Mouse (Mus musculus): ENCODE results near the gene Ppp1r21. TPM values are rescaled to one million over a fixed set of nuclear protein-coding genes. Genes with fewer than 3 reads are reported as not detected.

Gene Ppp1r21
- 21.7 and 24.8 TPM in 2 replicates for total RNA-seq (2012; rRNA removed)

- H3K9ac ChIP-seq (ENCODE audit: insufficient read depth, low read depth, low read length, poor library complexity, severe bottlenecking): peak within 1 kb of the TSS; percentile 81
- H3K4me3 ChIP-seq (ENCODE audit: insufficient read depth in 1 of 2, low read depth in 1 of 2, low read length in 2 of 2, poor library complexity in 1 of 2, severe bottlenecking in 1 of 2): peak within 1 kb of the TSS; percentile 80 to 82
- H3K36me3 ChIP-seq (ENCODE audit: control insufficient read depth, insufficient read depth, low read length, poor library complexity, severe bottlenecking): no peaks in the 10 kb centered on the region
- in situ Hi-C loops (cut with MboI; ENCODE audit: low sequenced_read_pairs in 2 of 2, unreplicated experiment in 2 of 2): no loop called here
- DNase-seq (ENCODE audit: low read depth, low spot score): peak; percentile 91
- H3K4me1 ChIP-seq (ENCODE audit: control insufficient read depth in 2 of 2, insufficient read depth in 2 of 2, low read length in 2 of 2, poor library complexity in 1 of 2): peaks cover 0 to 3% of the 10 kb centered on the region in 2 experiments; a peak in 2 of 4 replicates
- no peak for TF ChIP-seq ZNF384 (IDR thresholded peaks at IDR 0.05; ENCODE audit: low read depth, low read length)
- TF ChIP-seq CHD2 (IDR thresholded peaks at IDR 0.05; ENCODE audit: low read depth, low read length): no peak
- no peak for TF ChIP-seq MAFK (IDR thresholded peaks at IDR 0.05; ENCODE audit: insufficient read depth, low read depth, low read length)
- TF ChIP-seq HCFC1 (IDR thresholded peaks at IDR 0.05; ENCODE audit: borderline replicate concordance, insufficient read depth, low read length): peak; percentile 30; the same call in 1 of the 2 replicates
- H3K27ac ChIP-seq (ENCODE audit: insufficient read depth, low read depth, low read length, poor library complexity, severe bottlenecking): peak within 1 kb of the TSS; percentile 65
- H3K9me3 ChIP-seq (ENCODE audit: control insufficient read depth, insufficient read depth, low read depth, low read length): no peaks in the 10 kb centered on the region
Measured at GRCm38 (mm10) chr17:88529519-88530235, at the start of gene Ppp1r21. Gene Ppp1r21 (plus strand): TSS chr17:88530118.

DNA sequence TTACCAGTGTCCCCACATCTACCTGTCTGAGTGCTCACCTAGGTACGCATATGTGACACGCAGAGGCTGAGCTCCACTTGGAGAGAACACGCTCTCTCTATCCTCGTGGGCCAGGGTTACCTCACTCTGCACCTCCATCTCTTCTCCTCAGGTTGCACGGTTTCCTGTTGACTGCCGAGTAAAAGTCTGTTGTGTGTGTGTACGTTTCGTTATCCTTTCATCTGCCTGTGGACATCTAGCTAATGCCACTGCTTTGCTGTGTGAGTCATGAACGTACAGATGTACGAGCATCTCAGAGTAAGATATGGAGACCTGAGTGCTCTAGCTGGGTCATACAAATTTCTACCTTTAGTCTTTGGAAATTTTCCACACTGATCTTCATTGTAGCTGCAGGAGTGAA, 49.5 kb upstream of the Ppp1r21 start:
- no peak for DNase-seq (ENCODE audit: low read depth, low spot score)
- Histone ChIP-seq H3K27ac (ENCODE audit: insufficient read depth, low read depth, low read length, poor library complexity, severe bottlenecking) (no peak overlapping the region), H3K9ac (ENCODE audit: insufficient read depth, low read depth, low read length, poor library complexity, severe bottlenecking) (no peak overlapping the region), H3K4me1 (ENCODE audit: control insufficient read depth in 2 of 2, insufficient read depth in 2 of 2, low read length in 2 of 2, poor library complexity in 1 of 2) (peaks cover 2 to 9% of the 10 kb centered on the region in 2 experiments; a peak in 2 of 4 replicates), H3K36me3 (ENCODE audit: control insufficient read depth, insufficient read depth, low read length, poor library complexity, severe bottlenecking) (peaks cover 12% of the 10 kb centered on the region; the same call in 1 of the 2 replicates), H3K9me3 (ENCODE audit: control insufficient read depth, insufficient read depth, low read depth, low read length) (no peaks in the 10 kb centered on the region), H3K4me3 (ENCODE audit: insufficient read depth in 1 of 2, low read depth in 1 of 2, low read length in 2 of 2, poor library complexity in 1 of 2, severe bottlenecking in 1 of 2) (no peak overlapping the region)
- no peak for TF ChIP-seq MAFK (IDR thresholded peaks at IDR 0.05; ENCODE audit: insufficient read depth, low read depth, low read length)
- no peak for TF ChIP-seq CHD2 (IDR thresholded peaks at IDR 0.05; ENCODE audit: low read depth, low read length)
- no peak for TF ChIP-seq ZC3H11A (IDR thresholded peaks at IDR 0.05; ENCODE audit: borderline replicate concordance, low read depth, low read length)
- in situ Hi-C loops (cut with MboI; ENCODE audit: low sequenced_read_pairs in 2 of 2, unreplicated experiment in 2 of 2): no loop called here

GRCm38 (mm10) chr17:88481062-88481461, 48.9 kb upstream of the Ppp1r21 start:
- no peak for DNase-seq (ENCODE audit: low read depth, low spot score)
- H3K27ac ChIP-seq (ENCODE audit: insufficient read depth, low read depth, low read length, poor library complexity, severe bottlenecking): no peak overlapping the region
- peaks cover 12% of the 10 kb centered on the region; the same call in 1 of the 2 replicates for H3K36me3 ChIP-seq (ENCODE audit: control insufficient read depth, insufficient read depth, low read length, poor library complexity, severe bottlenecking)
- in situ Hi-C loops (cut with MboI; ENCODE audit: low sequenced_read_pairs in 2 of 2, unreplicated experiment in 2 of 2): no loop called here
- H3K9ac ChIP-seq (ENCODE audit: insufficient read depth, low read depth, low read length, poor library complexity, severe bottlenecking): no peak overlapping the region
- H3K4me3 ChIP-seq (ENCODE audit: insufficient read depth in 1 of 2, low read depth in 1 of 2, low read length in 2 of 2, poor library complexity in 1 of 2, severe bottlenecking in 1 of 2): no peak overlapping the region
- peaks cover 6 to 9% of the 10 kb centered on the region in 2 experiments; a peak in 3 of 4 replicates for H3K4me1 ChIP-seq (ENCODE audit: control insufficient read depth in 2 of 2, insufficient read depth in 2 of 2, low read length in 2 of 2, poor library complexity in 1 of 2)
- H3K9me3 ChIP-seq (ENCODE audit: control insufficient read depth, insufficient read depth, low read depth, low read length): no peaks in the 10 kb centered on the region
- no peak for TF ChIP-seq HCFC1 (IDR thresholded peaks at IDR 0.05; ENCODE audit: borderline replicate concordance, insufficient read depth, low read length)
- no peak for TF ChIP-seq ZC3H11A (IDR thresholded peaks at IDR 0.05; ENCODE audit: borderline replicate concordance, low read depth, low read length)
- no peak for TF ChIP-seq CHD2 (IDR thresholded peaks at IDR 0.05; ENCODE audit: low read depth, low read length)
- no peak for TF ChIP-seq MAFK (IDR thresholded peaks at IDR 0.05; ENCODE audit: insufficient read depth, low read depth, low read length)
- no peak for TF ChIP-seq ZNF384 (IDR thresholded peaks at IDR 0.05; ENCODE audit: low read depth, low read length)

DNA sequence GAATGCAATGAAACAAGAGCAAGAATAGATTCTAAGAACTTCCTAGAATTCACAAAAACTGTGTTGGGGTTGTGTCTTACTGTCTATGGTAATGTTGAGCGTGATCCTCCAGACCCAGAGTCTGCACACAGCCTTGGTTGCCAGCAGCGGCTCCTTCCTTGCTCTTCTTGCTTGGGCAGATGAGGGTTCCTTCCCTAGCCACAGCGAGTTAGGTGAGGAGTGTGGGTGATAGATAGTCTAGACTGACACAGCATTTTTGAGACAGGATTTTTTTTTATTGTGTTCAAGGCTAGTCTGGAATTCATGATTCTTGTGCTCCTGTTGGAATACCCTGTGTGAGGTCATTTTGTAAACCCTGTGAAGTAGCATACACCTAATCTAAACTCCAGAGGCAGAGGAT, 48.3 kb upstream of the Ppp1r21 start:
- Histone ChIP-seq H3K9me3 (ENCODE audit: control insufficient read depth, insufficient read depth, low read depth, low read length) (no peaks in the 10 kb centered on the region), H3K36me3 (ENCODE audit: control insufficient read depth, insufficient read depth, low read length, poor library complexity, severe bottlenecking) (peaks cover 14% of the 10 kb centered on the region; the same call in 1 of the 2 replicates), H3K4me1 (ENCODE audit: control insufficient read depth in 2 of 2, insufficient read depth in 2 of 2, low read length in 2 of 2, poor library complexity in 1 of 2) (peaks cover 6 to 9% of the 10 kb centered on the region in 2 experiments), H3K4me3 (ENCODE audit: insufficient read depth in 1 of 2, low read depth in 1 of 2, low read length in 2 of 2, poor library complexity in 1 of 2, severe bottlenecking in 1 of 2) (no peak overlapping the region), H3K9ac (ENCODE audit: insufficient read depth, low read depth, low read length, poor library complexity, severe bottlenecking) (no peak overlapping the region), H3K27ac (ENCODE audit: insufficient read depth, low read depth, low read length, poor library complexity, severe bottlenecking) (no peak overlapping the region)
- DNase-seq (ENCODE audit: low read depth, low spot score): no peak
- in situ Hi-C loops (cut with MboI; ENCODE audit: low sequenced_read_pairs in 2 of 2, unreplicated experiment in 2 of 2): no loop called here
- TF ChIP-seq ZC3H11A (IDR thresholded peaks at IDR 0.05; ENCODE audit: borderline replicate concordance, low read depth, low read length) (no peak), ZNF384 (IDR thresholded peaks at IDR 0.05; ENCODE audit: low read depth, low read length) (no peak), CHD2 (IDR thresholded peaks at IDR 0.05; ENCODE audit: low read depth, low read length) (no peak)
